Mouse (Mus musculus) liver, embryonic 14.5 days (tissue): Measurements from ENCODE around the gene Treml1. TPM values are rescaled to one million over a fixed set of nuclear protein-coding genes. Genes with fewer than 3 reads are reported as not detected.

Experiments
- ATAC-seq: fragments of 200-750 bp; cut with Nextera tagmentation; 2 replicates; pipeline ENCODE4 v1.8.0; 2017; ENCODE audit warnings: moderate number of reproducible peaks, mild to moderate bottlenecking, moderate library complexity; ENCODE audit not compliant: insufficient read depth
- DNase-seq, 3 experiments: peaks; one replicate each; pipeline ENCODE4 v3.0.0-alpha.2; 2012 to 2013; ENCODE audit warnings: low read depth in 3 of 3, low spot score in 3 of 3
- H3K27ac ChIP-seq: fragments of 300-500 bp; sonication (generic); 2 replicates; pipeline ENCODE4 v1.5.1; 2014; ENCODE audit warnings: moderate library complexity, mild to moderate bottlenecking, control low read depth, inconsistent platforms
- H3K27me3 ChIP-seq: fragments of 300-500 bp; sonication (generic); 2 replicates; pipeline ENCODE4 v1.6.1; 2014; ENCODE audit warnings: mild to moderate bottlenecking, low read length, moderate library complexity; ENCODE audit not compliant: control insufficient read depth, insufficient read depth
- H3K36me3 ChIP-seq: fragments of 300-500 bp; sonication (generic); replicated peaks from 2 replicates; pipeline ENCODE4 v1.6.1; 2014; ENCODE audit warnings: low read depth; ENCODE audit not compliant: control insufficient read depth, insufficient read depth
- H3K4me1 ChIP-seq, 2 experiments: fragments of 200-500 bp in 1 of 2; fragments of 300-500 bp in 1 of 2; sonication (generic) in 1 of 2; replicated peaks; 2 replicates each; pipeline ENCODE4 v1.6.1; 2012 to 2014; ENCODE audit warnings: antibody characterized with exemption in 1 of 2, inconsistent platforms in 1 of 2, low read length in 1 of 2; ENCODE audit not compliant: control insufficient read depth in 2 of 2, insufficient read depth in 2 of 2
- H3K4me2 ChIP-seq: fragments of 300-500 bp; sonication (generic); 2 replicates; pipeline ENCODE4 v1.6.1; 2014; ENCODE audit warnings: low read depth, mild to moderate bottlenecking, control low read depth, moderate library complexity
- H3K4me3 ChIP-seq, 2 experiments: fragments of 200-500 bp in 1 of 2; fragments of 300-500 bp in 1 of 2; sonication (generic) in 1 of 2; 2 replicates each; pipeline ENCODE4 v1.5.1; 2012 to 2014; ENCODE audit warnings: low read depth in 2 of 2, low read length in 2 of 2, mild to moderate bottlenecking in 2 of 2, control low read depth in 1 of 2, inconsistent platforms in 1 of 2, moderate library complexity in 1 of 2; ENCODE audit not compliant: insufficient read depth in 1 of 2
- H3K9ac ChIP-seq: fragments of 300-500 bp; sonication (generic); replicated peaks from 2 replicates; pipeline ENCODE4 v1.6.1; 2014; ENCODE audit warnings: mild to moderate bottlenecking, control low read depth, moderate library complexity
- H3K9me3 ChIP-seq: fragments of 300-500 bp; sonication (generic); 2 replicates; pipeline ENCODE4 v1.6.1; 2016; ENCODE audit warnings: low read length, mixed read lengths; ENCODE audit not compliant: control insufficient read depth
- CTCF ChIP-seq: IDR thresholded peaks from 2 replicates; pipeline ENCODE4 v1.5.1; 2016; ENCODE audit warnings: antibody characterized with exemption, low read depth, control low read depth
- EP300 ChIP-seq: IDR thresholded peaks from 2 replicates; pipeline ENCODE4 v1.6.1; 2016; ENCODE audit warnings: antibody characterized with exemption, low read depth
- WGBS: fragments of 180-500 bp; shearing (Covaris S2); extraction: QIAGEN DNeasy Blood & Tissue Kit; methylation state at CpG from one replicate; pipeline ENCODE4 v1.1.7; 2014; ENCODE audit not compliant: insufficient replicate concordance; 5-methylcytosine and 5-hydroxymethylcytosine counted together
- polyA plus RNA-seq, 2 experiments: library from polyadenylated mRNA; depleted of rRNA in 1 of 2; stranded (reverse) in 1 of 2; unstranded in 1 of 2; fragments of >200 nt; fragmentation: Nextera tagmentation in 1 of 2; extraction: Ambion mirVana in 1 of 2; gene quantifications; 2 replicates each; pipeline versions ENCODE4 v1.2.1 to v1.2.3; 2012 to 2014

The Treml1 gene
- polyA plus RNA-seq, 2 experiments = 13.9 to 16.4 TPM

GRCm38 (mm10) chr17:48323236-48323635 is 36.5 kb upstream of the Treml1 start:
- H3K4me1 ChIP-seq = peaks cover 0 to 28% of the 10 kb centered on the region in 2 experiments; a peak in 3 of 4 replicates

GRCm38 (mm10) chr17:48324258-48324657 is 35.5 kb upstream of the Treml1 start:
- Histone ChIP-seq H3K4me2 (no peak overlapping the region), H3K4me1 (peaks cover 0 to 28% of the 10 kb centered on the region in 2 experiments; a peak in 3 of 4 replicates), H3K27ac (no peak overlapping the region), H3K27me3 (no peaks in the 10 kb centered on the region), H3K9ac (no peak overlapping the region), H3K4me3 (no peak overlapping the region), H3K36me3 (no peaks in the 10 kb centered on the region), H3K9me3 (no peaks in the 10 kb centered on the region)
- ATAC-seq (no peak), DNase-seq (peak in 1 of 3 experiments; percentile 9)
- WGBS = 36% methylated on average over 5 of the region's 5 CpGs
- no peak for TF ChIP-seq EP300
- TF ChIP-seq CTCF = no peak

More at GRCm38 (mm10) chr17:48323236-48323635, 36.5 kb upstream of the Treml1 start:
- Histone ChIP-seq H3K27ac (no peak overlapping the region), H3K36me3 (no peaks in the 10 kb centered on the region), H3K4me2 (no peak overlapping the region), H3K4me3 (no peak overlapping the region), H3K9me3 (no peaks in the 10 kb centered on the region), H3K27me3 (no peaks in the 10 kb centered on the region), H3K9ac (no peak overlapping the region)
- WGBS = 51% methylated on average over 3 of the region's 3 CpGs
- no peak for DNase-seq
- TF ChIP-seq CTCF (no peak), EP300 (no peak)
- no peak for ATAC-seq

- no peak for TF ChIP-seq CTCF
- peaks cover 0 to 28% of the 10 kb centered on the region in 2 experiments; a peak in 3 of 4 replicates for H3K4me1 ChIP-seq
- 78% methylated on average over 6 of the region's 6 CpGs for WGBS
- no peaks in the 10 kb centered on the region for H3K36me3 ChIP-seq
- no peak overlapping the region for H3K27ac ChIP-seq
- no peak overlapping the region for H3K4me2 ChIP-seq
- DNase-seq = no peak
- ATAC-seq = no peak
- no peaks in the 10 kb centered on the region for H3K27me3 ChIP-seq
- no peaks in the 10 kb centered on the region for H3K9me3 ChIP-seq
- no peak overlapping the region for H3K9ac ChIP-seq
- no peak overlapping the region for H3K4me3 ChIP-seq
These were observed 34.6 kb upstream of the Treml1 start for GRCm38 (mm10) chr17:48325093-48325492.

- DNase-seq (no peak), ATAC-seq (no peak)
These were observed 34.1 kb upstream of the Treml1 start for GRCm38 (mm10) chr17:48325638-48326037.

GRCm38 (mm10) chr17:48326656-48327055 is 33.1 kb upstream of the Treml1 start:
- peaks cover 0 to 20% of the 10 kb centered on the region in 2 experiments; a peak in 2 of 4 replicates for H3K4me1 ChIP-seq
- 76% methylated on average over 4 of the region's 4 CpGs for WGBS
- H3K9me3 ChIP-seq = no peaks in the 10 kb centered on the region
- H3K9ac ChIP-seq = no peak overlapping the region
- H3K27ac ChIP-seq = no peak overlapping the region
- no peak for TF ChIP-seq EP300
- no peak for TF ChIP-seq CTCF
- H3K27me3 ChIP-seq = no peaks in the 10 kb centered on the region
- H3K4me3 ChIP-seq = no peak overlapping the region
- DNase-seq (no peak), ATAC-seq (no peak)
- H3K36me3 ChIP-seq = no peaks in the 10 kb centered on the region
- H3K4me2 ChIP-seq = no peak overlapping the region

More at GRCm38 (mm10) chr17:48325638-48326037, 34.1 kb upstream of the Treml1 start:
- no peak overlapping the region for H3K4me3 ChIP-seq
- no peak overlapping the region for H3K27ac ChIP-seq
- no peak overlapping the region for H3K9ac ChIP-seq
- TF ChIP-seq CTCF (no peak), EP300 (no peak)
- WGBS = 55% methylated on average over 11 of the region's 11 CpGs
- H3K4me2 ChIP-seq = no peak overlapping the region
- H3K36me3 ChIP-seq = no peaks in the 10 kb centered on the region
- H3K9me3 ChIP-seq = no peaks in the 10 kb centered on the region
- H3K27me3 ChIP-seq = no peaks in the 10 kb centered on the region
- peaks cover 0 to 27% of the 10 kb centered on the region in 2 experiments; a peak in 2 of 4 replicates for H3K4me1 ChIP-seq
